Mouse (Mus musculus) hindbrain, postnatal 0 days (tissue): ENCODE data around the gene C2cd4c. TPM values are rescaled to one million over a fixed set of nuclear protein-coding genes. Genes with fewer than 3 reads are reported as not detected.

Source experiments
- ATAC-seq: fragments of 200-750 bp; cut with Nextera tagmentation; 2 replicates; pipeline ENCODE4 v1.8.0; 2017; ENCODE audit warnings: mild to moderate bottlenecking, moderate TSS enrichment, moderate library complexity
- DNase-seq: peaks from one replicate; pipeline ENCODE4 v3.0.0-alpha.2; 2015; ENCODE audit warnings: low spot score
- H3K27ac ChIP-seq: fragments of 300-500 bp; sonication (generic); 2 replicates; pipeline ENCODE4 v1.5.1; 2014; ENCODE audit warnings: mild to moderate bottlenecking
- H3K27me3 ChIP-seq: fragments of 300-500 bp; sonication (generic); 2 replicates; pipeline ENCODE4 v1.6.1; 2014; ENCODE audit warnings: low read length, mixed read lengths; ENCODE audit not compliant: insufficient read depth
- H3K36me3 ChIP-seq: fragments of 300-500 bp; sonication (generic); 2 replicates; pipeline ENCODE4 v1.6.1; 2014; ENCODE audit warnings: low read length, mixed read lengths; ENCODE audit not compliant: insufficient read depth
- H3K4me1 ChIP-seq: fragments of 300-500 bp; sonication (generic); 2 replicates; pipeline ENCODE4 v1.6.1; 2014; ENCODE audit warnings: antibody characterized with exemption, low read length, mixed read lengths; ENCODE audit not compliant: insufficient read depth
- H3K4me2 ChIP-seq: fragments of 300-500 bp; sonication (generic); 2 replicates; pipeline ENCODE4 v1.6.1; 2014; ENCODE audit warnings: low read depth, mild to moderate bottlenecking, low read length, moderate library complexity, mixed read lengths
- H3K4me3 ChIP-seq: fragments of 300-500 bp; sonication (generic); 2 replicates; pipeline ENCODE4 v1.5.1; 2014; ENCODE audit warnings: low read length
- H3K9ac ChIP-seq: fragments of 300-500 bp; sonication (generic); replicated peaks from 2 replicates; pipeline ENCODE4 v1.6.1; 2014; ENCODE audit warnings: mild to moderate bottlenecking, low read length, moderate library complexity, mixed read lengths
- H3K9me3 ChIP-seq: fragments of 300-500 bp; sonication (generic); 2 replicates; pipeline ENCODE4 v1.6.1; 2016; ENCODE audit warnings: low read length, mixed read lengths
- CTCF ChIP-seq: IDR thresholded peaks from 2 replicates; pipeline ENCODE4 v1.5.1; 2016; ENCODE audit warnings: antibody characterized with exemption, control low read depth, low read depth
- WGBS: fragments of 180-500 bp; shearing (Covaris S2); extraction: QIAGEN DNeasy Blood & Tissue Kit; methylation state at CpG from one replicate; pipeline ENCODE4 v1.1.7; 2014; 5-methylcytosine and 5-hydroxymethylcytosine counted together
- polyA plus RNA-seq: library from polyadenylated mRNA; unstranded; fragments of >200 nt; fragmentation: Nextera tagmentation; extraction: Ambion mirVana; gene quantifications from 2 replicates; pipeline ENCODE4 v1.2.1, GENCODE M21; 2015
- total RNA-seq: library from RNA; depleted of rRNA; stranded (reverse); fragments of >200 nt; gene quantifications from 2 replicates; pipeline ENCODE4 v1.2.3, GENCODE M21; 2014

Gene C2cd4c
- total and polyA plus RNA-seq, 2 experiments from 2014 or later, result 1.0 to 31.9 TPM

GRCm38 (mm10) chr10:79577376-79577775 lies 36.4 kb downstream of the C2cd4c start:
- no peaks in the 10 kb centered on the region for H3K9me3 ChIP-seq
- no peak for ATAC-seq
- TF ChIP-seq CTCF, result no peak
- H3K4me2 ChIP-seq, result no peak overlapping the region
- no peak overlapping the region for H3K4me3 ChIP-seq
- no peak for DNase-seq
- WGBS, result 72% methylated on average over 4 of the region's 4 CpGs
- no peak overlapping the region for H3K27ac ChIP-seq
- H3K9ac ChIP-seq, result no peak overlapping the region
- no peaks in the 10 kb centered on the region for H3K36me3 ChIP-seq
- H3K4me1 ChIP-seq, result no peaks in the 10 kb centered on the region
- H3K27me3 ChIP-seq, result no peaks in the 10 kb centered on the region

GRCm38 (mm10) chr10:79575754-79576153 lies 38.1 kb downstream of the C2cd4c start:
- no peaks in the 10 kb centered on the region for H3K4me1 ChIP-seq
- no peaks in the 10 kb centered on the region for H3K27me3 ChIP-seq
- H3K9me3 ChIP-seq, result no peaks in the 10 kb centered on the region
- no peak for TF ChIP-seq CTCF
- ATAC-seq, result no peak
- H3K4me2 ChIP-seq, result no peak overlapping the region
- 69% methylated on average over 6 of the region's 6 CpGs for WGBS
- no peak for DNase-seq
- H3K4me3 ChIP-seq, result no peak overlapping the region
- H3K9ac ChIP-seq, result no peak overlapping the region
- no peaks in the 10 kb centered on the region for H3K36me3 ChIP-seq
- H3K27ac ChIP-seq, result no peak overlapping the region

GRCm38 (mm10) chr10:79574796-79575195 lies 39.0 kb downstream of the C2cd4c start:
- no peak for TF ChIP-seq CTCF
- Histone ChIP-seq H3K27ac (no peak overlapping the region), H3K4me2 (no peak overlapping the region), H3K4me1 (no peaks in the 10 kb centered on the region), H3K9me3 (no peaks in the 10 kb centered on the region), H3K36me3 (no peaks in the 10 kb centered on the region), H3K27me3 (no peaks in the 10 kb centered on the region), H3K9ac (no peak overlapping the region), H3K4me3 (no peak overlapping the region)
- DNase-seq (no peak), ATAC-seq (no peak)
- 89% methylated on average over 6 of the region's 6 CpGs for WGBS

DNA sequence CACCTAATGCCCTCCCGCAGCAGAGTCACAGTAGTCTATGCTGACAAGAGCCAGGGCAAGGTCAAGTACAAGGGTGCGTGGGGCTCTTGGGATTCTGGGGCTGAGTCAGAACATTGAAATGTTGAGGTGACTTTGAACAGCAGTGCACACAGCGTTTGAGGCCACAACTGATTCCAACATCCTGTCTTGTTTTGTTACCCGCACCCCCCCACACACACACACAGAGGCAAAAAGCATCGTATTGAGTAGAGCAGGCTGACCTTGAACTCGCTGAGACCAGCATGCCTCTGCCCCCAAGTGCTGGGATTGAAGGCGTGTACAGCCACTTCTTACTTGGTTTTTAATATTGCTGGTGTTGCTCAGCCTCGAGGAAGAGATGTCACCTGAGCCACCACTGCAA lies 39.5 kb downstream of the C2cd4c start:
- H3K9ac ChIP-seq, result no peak overlapping the region
- no peaks in the 10 kb centered on the region for H3K36me3 ChIP-seq
- H3K4me2 ChIP-seq, result no peak overlapping the region
- no peak overlapping the region for H3K27ac ChIP-seq
- H3K4me1 ChIP-seq, result no peaks in the 10 kb centered on the region
- no peak overlapping the region for H3K4me3 ChIP-seq
- WGBS, result 87% methylated on average over 8 of the region's 8 CpGs
- DNase-seq (no peak), ATAC-seq (no peak)
- no peaks in the 10 kb centered on the region for H3K27me3 ChIP-seq
- no peak for TF ChIP-seq CTCF
- no peaks in the 10 kb centered on the region for H3K9me3 ChIP-seq

GRCm38 (mm10) chr10:79573611-79574010 lies 40.2 kb downstream of the C2cd4c start:
- Histone ChIP-seq H3K4me3 (no peak overlapping the region), H3K9me3 (no peaks in the 10 kb centered on the region), H3K4me2 (no peak overlapping the region), H3K9ac (no peak overlapping the region), H3K4me1 (no peaks in the 10 kb centered on the region), H3K36me3 (no peaks in the 10 kb centered on the region), H3K27ac (no peak overlapping the region), H3K27me3 (no peaks in the 10 kb centered on the region)
- 81% methylated on average over 6 of the region's 6 CpGs for WGBS
- TF ChIP-seq CTCF, result no peak
- ATAC-seq (no peak), DNase-seq (no peak)

DNA sequence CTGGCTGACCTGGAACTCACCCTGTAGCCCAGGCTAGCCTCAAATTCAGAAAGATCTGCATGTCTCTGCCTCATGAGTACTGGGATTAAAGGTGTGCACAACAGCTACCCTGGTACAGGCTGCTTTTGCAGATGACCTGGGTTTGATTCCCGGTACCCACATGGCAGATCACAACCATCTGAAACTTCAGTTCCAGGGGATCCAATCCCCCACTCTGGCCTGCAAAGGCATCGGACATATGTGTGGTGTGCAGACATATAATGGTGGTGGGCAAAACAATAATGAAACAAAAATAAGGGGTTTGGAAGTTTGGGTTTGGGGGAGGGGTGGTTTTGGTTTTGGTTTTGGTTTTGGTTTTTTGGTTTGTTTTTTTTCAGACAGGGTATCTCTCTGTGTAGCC lies 42.5 kb downstream of the C2cd4c start:
- TF ChIP-seq CTCF, result no peak
- no peaks in the 10 kb centered on the region for H3K4me1 ChIP-seq
- H3K36me3 ChIP-seq, result no peaks in the 10 kb centered on the region
- no peak overlapping the region for H3K4me2 ChIP-seq
- WGBS, result 93% methylated on average over 2 of the region's 2 CpGs
- no peaks in the 10 kb centered on the region for H3K27me3 ChIP-seq
- H3K9me3 ChIP-seq, result no peaks in the 10 kb centered on the region
- H3K9ac ChIP-seq, result no peak overlapping the region
- H3K27ac ChIP-seq, result no peak overlapping the region
- no peak for DNase-seq
- H3K4me3 ChIP-seq, result no peak overlapping the region
- no peak for ATAC-seq

GRCm38 (mm10) chr10:79569921-79570320 lies 43.9 kb downstream of the C2cd4c start:
- Histone ChIP-seq H3K27me3 (no peaks in the 10 kb centered on the region), H3K4me3 (no peak overlapping the region), H3K9ac (no peak overlapping the region), H3K27ac (no peak overlapping the region), H3K4me2 (no peak overlapping the region), H3K9me3 (no peaks in the 10 kb centered on the region), H3K36me3 (no peaks in the 10 kb centered on the region), H3K4me1 (no peaks in the 10 kb centered on the region)
- WGBS, result 93% methylated on average over 5 of the region's 5 CpGs
- TF ChIP-seq CTCF, result no peak
- no peak for DNase-seq
- no peak for ATAC-seq
